Mouse (Mus musculus) forebrain, embryonic 15.5 days (tissue): ENCODE data around the gene Ncbp2. TPM values are rescaled to one million over a fixed set of nuclear protein-coding genes. Genes with fewer than 3 reads are reported as not detected.
A peak's percentile ranks its signal among the peaks of the same experiment; 100 is the strongest.

Source experiments
- ATAC-seq: fragments of 200-750 bp; cut with Nextera tagmentation; replicated peaks from 2 replicates; pipeline ENCODE4 v1.8.0; 2017; ENCODE audit warnings: mild to moderate bottlenecking, moderate TSS enrichment, moderate library complexity
- H3K27ac ChIP-seq: fragments of 300-500 bp; sonication (generic); replicated peaks from 2 replicates; pipeline ENCODE4 v1.5.1; 2015; ENCODE audit warnings: mild to moderate bottlenecking, inconsistent platforms
- H3K27me3 ChIP-seq: fragments of 300-500 bp; sonication (generic); 2 replicates; pipeline ENCODE4 v1.6.1; 2015; ENCODE audit warnings: inconsistent platforms
- H3K36me3 ChIP-seq: fragments of 300-500 bp; sonication (generic); 2 replicates; pipeline ENCODE4 v1.6.1; 2015; ENCODE audit warnings: mild to moderate bottlenecking, inconsistent platforms
- H3K4me1 ChIP-seq: fragments of 300-500 bp; sonication (generic); 2 replicates; pipeline ENCODE4 v1.6.1; 2015; ENCODE audit warnings: inconsistent platforms
- H3K4me2 ChIP-seq: fragments of 300-500 bp; sonication (generic); replicated peaks from 2 replicates; pipeline ENCODE4 v1.6.1; 2015; ENCODE audit warnings: mild to moderate bottlenecking, inconsistent platforms
- H3K4me3 ChIP-seq: fragments of 300-500 bp; sonication (generic); 2 replicates; pipeline ENCODE4 v1.5.1; 2015; ENCODE audit warnings: mild to moderate bottlenecking, inconsistent platforms
- H3K9ac ChIP-seq: fragments of 300-500 bp; sonication (generic); replicated peaks from 2 replicates; pipeline ENCODE4 v1.6.1; 2015; ENCODE audit warnings: mild to moderate bottlenecking, inconsistent platforms
- H3K9me3 ChIP-seq: fragments of 300-500 bp; sonication (generic); 2 replicates; pipeline ENCODE4 v1.6.1; 2016; ENCODE audit warnings: inconsistent platforms
- WGBS: fragments of 180-500 bp; shearing (Covaris S2); methylation state at CpG from one replicate; pipeline ENCODE4 v1.1.7; 2015; ENCODE audit warnings: mixed read lengths; 5-methylcytosine and 5-hydroxymethylcytosine counted together
- polyA plus RNA-seq: library from polyadenylated mRNA; unstranded; fragments of >200 nt; fragmentation: Nextera tagmentation; extraction: Ambion mirVana; gene quantifications from 2 replicates; pipeline ENCODE4 v1.2.1, GENCODE M21; 2015

Ncbp2 gene
- 115 and 116 TPM in 2 replicates for polyA plus RNA-seq

GRCm38 (mm10) chr16:31948345-31948774 lies at the start of gene Ncbp2, which contains the start of gene 0610012G03Rik:
Gene Ncbp2, plus strand, starts transcription at chr16:31948513.
Gene 0610012G03Rik, minus strand, starts transcription at chr16:31948494.
- peaks cover 42% of the 10 kb centered on the region for H3K4me1 ChIP-seq
- WGBS = under 1% methylated on average over 50 of the region's 55 CpGs
- peaks cover 6% of the 10 kb centered on the region; the same call in 1 of the 2 replicates for H3K36me3 ChIP-seq
- peak within 1 kb of the TSS; percentile 80 for H3K4me3 ChIP-seq
- peak within 1 kb of the TSS; percentile 90 for H3K27ac ChIP-seq
- no peaks in the 10 kb centered on the region for H3K27me3 ChIP-seq
- no peaks in the 10 kb centered on the region for H3K9me3 ChIP-seq
- peak; percentile 94 for ATAC-seq
- H3K4me2 ChIP-seq = peak within 1 kb of the TSS; percentile 81
- H3K9ac ChIP-seq = peak within 1 kb of the TSS; percentile 77

DNA sequence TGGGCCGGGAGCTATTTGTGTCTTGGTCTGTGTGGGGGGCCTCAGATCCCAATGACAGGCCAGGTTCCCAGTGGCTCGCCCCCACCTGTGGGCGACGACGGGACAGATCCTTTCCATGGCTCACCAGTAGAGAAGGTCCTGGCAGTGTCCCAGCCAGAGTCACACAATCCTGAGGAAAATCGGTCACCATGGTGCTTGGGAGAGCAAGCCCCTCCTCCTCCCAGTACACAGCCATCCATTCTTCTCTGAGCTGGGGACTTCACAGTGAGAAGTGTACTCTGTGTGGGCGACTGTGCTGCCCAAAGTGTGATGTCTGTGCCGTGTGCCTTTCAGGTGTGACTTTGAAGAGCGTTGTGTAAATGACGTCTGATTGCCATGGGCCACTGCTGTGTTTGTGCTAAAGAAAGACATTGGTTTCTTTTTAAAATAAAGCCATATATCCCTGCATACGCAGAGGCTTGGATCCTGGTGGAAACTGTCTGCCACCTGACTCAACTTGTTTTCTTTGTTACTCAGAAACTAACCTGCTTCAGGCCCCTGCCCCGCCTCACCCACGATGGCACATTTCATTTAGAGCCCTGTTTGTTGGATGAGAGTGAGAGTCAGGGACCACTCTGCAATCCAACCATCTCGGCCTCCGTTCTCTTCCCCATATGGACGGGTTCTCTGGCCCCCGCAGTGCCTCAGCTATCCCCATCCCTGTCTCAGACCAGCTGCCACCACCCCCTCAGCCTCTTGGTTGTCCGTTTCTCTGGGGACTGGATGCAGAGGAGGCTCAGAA lies 49.6 kb upstream of the Ncbp2 start:
- H3K4me1 ChIP-seq = peaks cover 28% of the 10 kb centered on the region
- H3K4me3 ChIP-seq = no peak overlapping the region
- H3K36me3 ChIP-seq = no peaks in the 10 kb centered on the region
- peak; percentile 74 for ATAC-seq
- H3K4me2 ChIP-seq = no peak overlapping the region
- no peaks in the 10 kb centered on the region for H3K27me3 ChIP-seq
- H3K27ac ChIP-seq = peak overlapping the region; percentile 46; the same call in 1 of the 2 replicates
- H3K9ac ChIP-seq = no peak overlapping the region
- WGBS = 70% methylated on average over 18 of the region's 18 CpGs
- H3K9me3 ChIP-seq = no peaks in the 10 kb centered on the region

GRCm38 (mm10) chr16:31901886-31902285 lies 46.4 kb upstream of the Ncbp2 start:
- Histone ChIP-seq H3K9me3 (no peaks in the 10 kb centered on the region), H3K4me1 (peaks cover 34% of the 10 kb centered on the region), H3K4me3 (no peak overlapping the region), H3K36me3 (no peaks in the 10 kb centered on the region), H3K4me2 (no peak overlapping the region), H3K27ac (no peak overlapping the region), H3K27me3 (no peaks in the 10 kb centered on the region), H3K9ac (no peak overlapping the region)
- 92% methylated on average over 1 of the region's 1 CpGs for WGBS
- no peak for ATAC-seq

DNA sequence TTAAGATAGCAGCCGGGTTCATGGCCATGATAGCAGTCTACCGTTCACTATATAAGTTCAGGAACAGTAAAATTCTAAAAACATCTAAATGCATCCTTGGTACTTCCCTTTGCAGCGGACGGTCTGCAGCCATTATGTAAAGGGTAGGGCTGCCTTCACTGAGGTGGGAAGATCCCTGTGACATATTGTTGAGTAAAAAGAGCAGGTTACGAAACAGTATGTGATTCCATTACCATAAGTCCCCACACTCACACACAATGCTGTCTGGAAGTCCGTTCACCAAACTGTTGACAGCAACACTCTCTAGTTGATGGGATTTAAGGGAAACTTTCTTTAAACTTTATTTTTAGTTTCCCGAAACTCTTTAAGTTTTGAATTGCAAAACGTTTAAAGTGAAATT lies 45.1 kb upstream of the Ncbp2 start:
- H3K27ac ChIP-seq = no peak overlapping the region
- no peak for ATAC-seq
- no peak overlapping the region for H3K9ac ChIP-seq
- H3K9me3 ChIP-seq = no peaks in the 10 kb centered on the region
- H3K27me3 ChIP-seq = no peaks in the 10 kb centered on the region
- no peak overlapping the region for H3K4me3 ChIP-seq
- H3K36me3 ChIP-seq = no peaks in the 10 kb centered on the region
- peaks cover 23% of the 10 kb centered on the region for H3K4me1 ChIP-seq
- no peak overlapping the region for H3K4me2 ChIP-seq
- WGBS = 90% methylated on average over 8 of the region's 8 CpGs

GRCm38 (mm10) chr16:31905331-31905730 lies 43.0 kb upstream of the Ncbp2 start:
- H3K27ac ChIP-seq = no peak overlapping the region
- no peak overlapping the region for H3K4me3 ChIP-seq
- WGBS = 82% methylated on average over 4 of the region's 4 CpGs
- H3K9ac ChIP-seq = no peak overlapping the region
- peaks cover 12% of the 10 kb centered on the region for H3K4me1 ChIP-seq
- H3K36me3 ChIP-seq = no peaks in the 10 kb centered on the region
- no peaks in the 10 kb centered on the region for H3K27me3 ChIP-seq
- no peak for ATAC-seq
- H3K9me3 ChIP-seq = no peaks in the 10 kb centered on the region
- H3K4me2 ChIP-seq = no peak overlapping the region

DNA sequence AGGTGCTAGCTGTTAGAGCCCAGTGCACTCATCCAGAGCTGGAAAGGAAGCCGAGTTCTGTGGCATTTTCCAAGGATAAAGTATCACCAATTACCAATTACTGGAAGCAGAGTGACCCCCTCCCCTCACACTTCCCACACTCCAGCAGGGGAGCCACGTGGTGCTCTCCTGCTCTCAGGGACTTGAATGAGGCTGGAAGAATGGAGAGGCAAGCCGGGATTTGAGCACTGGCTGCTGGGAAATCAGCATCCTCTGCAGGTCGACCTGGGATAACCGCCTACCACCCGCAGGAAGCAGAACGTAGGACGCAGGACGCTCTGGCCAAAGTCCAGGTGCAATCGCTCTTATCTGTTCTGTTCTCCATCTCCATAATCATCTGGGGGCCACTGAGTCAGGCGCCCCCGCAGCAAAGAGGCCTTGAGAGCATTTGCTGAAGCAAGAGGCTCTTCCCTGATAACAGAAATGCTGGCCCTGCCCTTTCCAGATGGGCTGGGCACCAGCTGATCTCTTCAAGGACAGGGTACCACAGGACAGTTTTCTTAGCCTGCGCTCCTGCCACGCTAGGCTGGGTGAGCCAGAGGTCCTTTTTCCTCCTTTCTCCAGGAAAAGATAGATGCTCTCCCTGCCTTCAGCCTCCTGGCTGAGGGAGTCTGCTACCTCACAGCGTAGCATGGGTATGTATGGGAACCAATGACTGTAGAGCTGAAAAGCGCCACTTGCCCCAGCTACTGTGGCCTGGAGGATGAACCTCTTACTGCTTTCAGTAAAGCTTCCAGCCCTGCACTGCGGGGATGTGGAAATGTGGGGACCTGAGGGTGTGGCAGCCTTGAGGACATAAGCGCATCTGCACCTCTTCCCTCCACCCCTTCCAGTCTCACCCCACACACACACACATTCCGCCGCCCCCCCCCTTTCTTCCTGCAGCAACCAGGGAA lies 42.2 kb upstream of the Ncbp2 start:
- no peak overlapping the region for H3K4me3 ChIP-seq
- H3K4me2 ChIP-seq = no peak overlapping the region; the same call in 1 of the 2 replicates
- no peak for ATAC-seq
- no peaks in the 10 kb centered on the region for H3K36me3 ChIP-seq
- no peaks in the 10 kb centered on the region for H3K27me3 ChIP-seq
- H3K9ac ChIP-seq = no peak overlapping the region
- H3K4me1 ChIP-seq = peaks cover 12% of the 10 kb centered on the region
- no peak overlapping the region for H3K27ac ChIP-seq
- H3K9me3 ChIP-seq = no peaks in the 10 kb centered on the region
- 37% methylated on average over 20 of the region's 20 CpGs for whole genome bisulfite sequencing

- Histone ChIP-seq H3K27ac (no peak overlapping the region), H3K4me1 (peaks cover 12% of the 10 kb centered on the region), H3K9me3 (no peaks in the 10 kb centered on the region), H3K36me3 (no peaks in the 10 kb centered on the region), H3K4me3 (no peak overlapping the region), H3K27me3 (no peaks in the 10 kb centered on the region), H3K9ac (no peak overlapping the region), H3K4me2 (no peak overlapping the region; the same call in 1 of the 2 replicates)
- no peak for ATAC-seq
- WGBS = 10% methylated on average over 9 of the region's 9 CpGs
Observed at GRCm38 (mm10) chr16:31906896-31907295, 41.4 kb upstream of the Ncbp2 start.

DNA sequence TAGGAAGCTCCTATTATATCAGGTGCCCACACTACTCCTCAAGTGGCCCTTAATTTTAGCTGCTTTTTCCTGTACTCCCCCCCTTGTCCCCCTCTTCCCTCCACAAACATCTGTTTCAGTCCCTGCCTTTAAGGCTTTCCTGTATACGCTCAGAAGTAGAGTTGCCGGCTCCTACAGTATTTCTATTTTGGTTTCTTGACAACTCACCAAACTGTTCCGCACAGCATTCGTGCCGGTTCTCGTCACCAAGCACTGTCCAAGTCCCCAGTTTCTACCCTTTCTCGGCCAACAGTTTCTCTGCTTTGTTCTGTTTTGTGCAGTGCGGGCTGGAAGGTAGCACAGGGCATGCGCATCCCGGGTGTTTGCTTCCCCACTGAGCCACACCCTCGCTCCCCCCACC lies 39.4 kb upstream of the Ncbp2 start:
- Histone ChIP-seq H3K27ac (no peak overlapping the region), H3K36me3 (no peaks in the 10 kb centered on the region), H3K4me3 (no peak overlapping the region), H3K27me3 (no peaks in the 10 kb centered on the region), H3K9ac (no peak overlapping the region), H3K4me2 (no peak overlapping the region), H3K4me1 (peaks cover 12% of the 10 kb centered on the region), H3K9me3 (no peaks in the 10 kb centered on the region)
- ATAC-seq = no peak
- WGBS = 70% methylated on average over 11 of the region's 11 CpGs

- no peak overlapping the region for H3K27ac ChIP-seq
- no peak overlapping the region for H3K9ac ChIP-seq
- H3K4me2 ChIP-seq = no peak overlapping the region
- ATAC-seq = no peak
- no peaks in the 10 kb centered on the region for H3K9me3 ChIP-seq
- H3K27me3 ChIP-seq = no peaks in the 10 kb centered on the region
- H3K36me3 ChIP-seq = no peaks in the 10 kb centered on the region
- 77% methylated on average over 10 of the region's 10 CpGs for WGBS
- H3K4me1 ChIP-seq = peaks cover 12% of the 10 kb centered on the region
- H3K4me3 ChIP-seq = no peak overlapping the region
Observed at GRCm38 (mm10) chr16:31910281-31910847, 37.9 kb upstream of the Ncbp2 start.

DNA sequence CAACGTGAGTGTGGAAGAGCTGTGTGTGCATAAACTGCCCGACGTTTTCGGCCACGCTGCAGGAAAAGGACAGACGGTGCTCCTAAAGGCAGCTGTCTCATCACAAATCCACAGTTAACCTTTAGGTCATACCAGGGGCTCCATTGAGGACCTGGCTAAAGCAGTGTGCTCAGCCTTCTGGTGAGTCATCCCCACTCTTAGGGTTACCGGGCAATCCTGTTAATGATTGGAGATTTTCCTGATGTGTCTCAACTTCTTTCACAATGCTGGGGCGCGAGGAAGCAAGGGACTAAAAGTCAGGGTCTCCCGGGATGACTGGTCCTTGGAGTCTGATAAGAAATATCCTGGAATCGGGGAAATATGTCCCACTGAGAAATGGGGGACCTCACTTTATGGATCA lies 30.5 kb upstream of the Ncbp2 start:
- Histone ChIP-seq H3K27ac (no peak overlapping the region), H3K27me3 (no peaks in the 10 kb centered on the region), H3K4me3 (no peak overlapping the region), H3K4me2 (no peak overlapping the region), H3K9me3 (no peaks in the 10 kb centered on the region), H3K9ac (no peak overlapping the region), H3K36me3 (no peaks in the 10 kb centered on the region), H3K4me1 (peaks cover 4% of the 10 kb centered on the region; the same call in 1 of the 2 replicates)
- WGBS = 83% methylated on average over 11 of the region's 11 CpGs
- ATAC-seq = no peak

- peak; percentile 51 for ATAC-seq
- 4% methylated on average over 14 of the region's 14 CpGs for WGBS
- no peak overlapping the region for H3K27ac ChIP-seq
- H3K4me2 ChIP-seq = 0 out of 2 replicates have a peak overlapping the region, but pooled peaks have one; percentile 22
- H3K9ac ChIP-seq = 0 out of 2 replicates have a peak overlapping the region, but pooled peaks have one; percentile 23
- H3K36me3 ChIP-seq = no peaks in the 10 kb centered on the region
- peaks cover 4% of the 10 kb centered on the region; the same call in 1 of the 2 replicates for H3K4me1 ChIP-seq
- no peaks in the 10 kb centered on the region for H3K27me3 ChIP-seq
- H3K4me3 ChIP-seq = no peak overlapping the region
- H3K9me3 ChIP-seq = no peaks in the 10 kb centered on the region
Observed at GRCm38 (mm10) chr16:31918248-31918724, 30.0 kb upstream of the Ncbp2 start.
